Mouse (Mus musculus) right cerebral cortex, postnatal 25 days (tissue): ENCODE data around the gene Atg101.

Experiments
- DNase-seq: peaks from one replicate; pipeline ENCODE4 v3.0.0; 2022

Gene Atg101

GRCm38 (mm10) chr15:101287361-101287760, 3.3 kb downstream of the Atg101 start:
- DNase-seq = no peak

- DNase-seq = no peak
These were observed 6.3 kb downstream of the Atg101 start for GRCm38 (mm10) chr15:101290354-101290753.

GRCm38 (mm10) chr15:101292012-101292411, 7.9 kb downstream of the Atg101 start:
- DNase-seq = no peak

GRCm38 (mm10) chr15:101293025-101293621, 9.1 kb downstream of the Atg101 start, which contains the start of gene 6030408B16Rik:
TSS of gene 6030408B16Rik (plus strand) at chr15:101293212.
- no peak for DNase-seq

GRCm38 (mm10) chr15:101294028-101294894, 10.2 kb downstream of the Atg101 start:
- no peak for DNase-seq

- no peak for DNase-seq
These were observed 11.0 kb downstream of the Atg101 start for GRCm38 (mm10) chr15:101295106-101295505.

- DNase-seq = no peak
These were observed 11.5 kb downstream of the Atg101 start for GRCm38 (mm10) chr15:101295616-101296015.

- no peak for DNase-seq
These were observed 12.0 kb downstream of the Atg101 start for GRCm38 (mm10) chr15:101296091-101296490.

GRCm38 (mm10) chr15:101297988-101298387, 13.9 kb downstream of the Atg101 start:
- DNase-seq = no peak

GRCm38 (mm10) chr15:101298550-101298949, 14.5 kb downstream of the Atg101 start:
- DNase-seq = no peak

GRCm38 (mm10) chr15:101299480-101299960, 15.4 kb downstream of the Atg101 start:
- no peak for DNase-seq

GRCm38 (mm10) chr15:101300128-101300527, 16.1 kb downstream of the Atg101 start:
- DNase-seq = no peak

GRCm38 (mm10) chr15:101302201-101302600, 18.1 kb downstream of the Atg101 start:
- DNase-seq = no peak

- DNase-seq = no peak
These were observed 19.8 kb downstream of the Atg101 start for GRCm38 (mm10) chr15:101303830-101304229.

- DNase-seq = peak; percentile 40
These were observed 22.4 kb downstream of the Atg101 start for GRCm38 (mm10) chr15:101306459-101306858.

GRCm38 (mm10) chr15:101308440-101309348, 24.6 kb downstream of the Atg101 start:
- no peak for DNase-seq

- no peak for DNase-seq
These were observed 25.4 kb downstream of the Atg101 start for GRCm38 (mm10) chr15:101309493-101309892.

GRCm38 (mm10) chr15:101311087-101311770, 27.2 kb downstream of the Atg101 start:
- DNase-seq = peak; percentile 48

- no peak for DNase-seq
These were observed 27.9 kb downstream of the Atg101 start for GRCm38 (mm10) chr15:101312006-101312405.

- DNase-seq = no peak
These were observed 31.3 kb downstream of the Atg101 start for GRCm38 (mm10) chr15:101315378-101315777.

GRCm38 (mm10) chr15:101315832-101316231, 31.8 kb downstream of the Atg101 start:
- DNase-seq = peak; percentile 90

- DNase-seq = no peak
These were observed 32.3 kb downstream of the Atg101 start for GRCm38 (mm10) chr15:101316279-101316912.
